Mouse (Mus musculus) liver, embryonic 14.5 days (tissue): ENCODE measurements around the gene Insm1.

Experiments
- CTCF ChIP-seq: IDR thresholded peaks from 2 replicates; pipeline ENCODE4 v1.5.1; 2016; ENCODE audit warnings: antibody characterized with exemption, low read depth, control low read depth
- EP300 ChIP-seq: IDR thresholded peaks from 2 replicates; pipeline ENCODE4 v1.6.1; 2016; ENCODE audit warnings: antibody characterized with exemption, low read depth

DNA sequence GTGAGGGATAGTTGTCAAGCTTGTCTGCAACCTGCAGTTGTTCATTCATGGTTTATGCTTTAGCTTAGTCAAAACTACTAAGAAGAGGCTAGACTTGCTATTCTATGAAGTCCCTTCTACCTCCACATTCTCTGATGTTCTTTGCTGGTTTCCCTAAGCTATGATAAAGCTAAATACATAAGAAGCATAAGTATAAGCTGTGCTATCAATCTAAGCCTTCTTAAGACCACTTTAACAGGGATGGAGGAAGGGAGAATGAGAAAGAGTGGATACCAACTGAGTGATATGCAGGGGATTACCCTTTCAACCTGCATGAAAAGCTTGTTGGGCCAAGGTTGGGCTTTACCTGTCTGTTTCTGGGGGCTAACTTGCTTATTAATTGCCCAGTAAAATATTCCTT, 33.9 kb downstream of the Insm1 start:
- TF ChIP-seq CTCF (no peak), EP300 (no peak)
